Mouse (Mus musculus): ENCODE results near the gene Gm13694. TPM values are rescaled to one million over a fixed set of nuclear protein-coding genes. Genes with fewer than 3 reads are reported as not detected.
"Not testable (repeated sequence)": the region's sequence is repeated elsewhere in the genome, so short reads cannot be mapped to it uniquely, and the experiment has no call there.

Gene Gm13694
- total RNA-seq (2021) = 1 to 10 TPM; 1.3 to 1.5 TPM
- long read RNA-seq, experiment 1, partial matches to known transcripts = 0 of 1 reads
- long read RNA-seq, experiment 1, other reads (novel, unspliced or antisense) = 0 of 1 reads
- long read RNA-seq, experiment 2 = 0 reads

DNA sequence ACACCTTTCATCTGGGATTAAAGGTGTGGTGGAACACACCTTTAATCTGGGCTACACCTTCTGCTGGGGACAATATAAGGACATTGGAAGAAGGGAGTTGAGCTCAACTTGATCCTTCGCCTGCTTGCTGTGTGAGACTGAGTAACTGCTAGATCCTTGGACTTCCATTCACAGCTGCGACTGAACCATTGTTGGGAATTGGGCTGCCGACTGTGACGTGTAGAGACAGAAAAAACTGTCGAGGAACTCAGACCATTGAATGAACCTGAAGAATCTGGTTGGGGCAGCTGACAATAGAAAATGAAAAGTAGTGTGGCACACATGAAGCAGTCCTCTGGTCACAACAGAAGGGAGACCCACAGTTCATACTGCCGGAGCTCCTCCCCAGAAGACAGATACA lies at the start of gene Gm13694:
Gene Gm13694 (plus strand): TSS at position 301 of the 400 bp plus-strand sequence.
- DNase-seq (ENCODE audit: low spot score in 2 of 2) = not testable (repeated sequence)

DNA sequence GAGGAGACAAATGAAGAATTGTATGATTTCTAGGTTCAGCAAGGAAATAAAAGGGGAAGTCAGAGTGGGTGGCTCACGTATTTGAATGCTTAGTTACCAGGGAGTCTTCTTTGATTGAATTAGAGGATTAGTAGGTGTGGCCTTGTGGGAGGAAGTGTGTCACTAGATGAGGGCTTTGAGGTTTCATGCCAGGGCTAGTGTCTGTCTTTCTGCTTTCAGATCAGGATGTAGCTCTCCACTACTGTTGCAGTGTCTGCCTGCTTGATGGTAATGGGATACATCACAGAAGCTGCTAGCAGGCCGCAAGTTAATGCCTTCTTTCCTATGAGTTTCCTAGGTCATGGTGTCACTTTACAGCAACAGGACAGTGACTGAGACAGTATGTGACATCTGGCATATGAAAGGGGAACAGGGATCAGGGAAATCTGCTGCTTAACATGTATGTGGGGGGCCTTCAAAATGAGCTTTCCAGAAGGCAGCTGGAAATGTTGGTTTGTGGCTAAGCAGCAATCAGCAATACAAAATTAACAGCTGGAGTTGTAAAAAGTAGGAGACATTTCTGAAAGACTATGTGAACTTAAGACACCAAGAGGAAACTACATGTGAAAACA lies 49.1 kb upstream of the Gm13694 start:
- no peak for DNase-seq (ENCODE audit: low spot score in 2 of 2)

DNA sequence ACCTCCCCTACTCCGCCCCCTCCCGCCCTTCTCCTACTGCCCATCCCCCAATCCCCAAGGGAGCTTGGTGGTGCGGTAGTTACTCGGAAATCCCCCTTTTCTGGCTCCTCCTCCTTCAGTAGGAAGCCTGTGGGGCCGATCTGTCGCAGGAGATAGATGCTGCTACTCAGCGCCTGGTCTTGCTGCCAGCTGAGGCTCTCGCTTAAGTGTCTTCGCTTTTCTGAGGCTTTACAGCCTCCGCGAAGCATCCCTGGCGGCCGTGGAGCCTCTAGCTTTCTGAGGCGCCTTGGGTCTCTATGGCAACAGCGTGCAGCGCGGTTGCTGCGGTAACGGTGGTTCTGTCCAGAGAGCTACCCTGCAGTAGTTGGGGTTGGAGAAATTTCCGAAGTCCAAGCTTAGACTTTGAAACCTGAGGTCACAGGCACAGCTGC lies 37.8 kb upstream of the Gm13694 start, which contains the start of gene Zswim2:
Gene Zswim2 (minus strand): TSS at position 298 of the 431 bp plus-strand sequence.
- peak; percentile 89 to 95 for DNase-seq (ENCODE audit: low spot score in 2 of 2)

DNA sequence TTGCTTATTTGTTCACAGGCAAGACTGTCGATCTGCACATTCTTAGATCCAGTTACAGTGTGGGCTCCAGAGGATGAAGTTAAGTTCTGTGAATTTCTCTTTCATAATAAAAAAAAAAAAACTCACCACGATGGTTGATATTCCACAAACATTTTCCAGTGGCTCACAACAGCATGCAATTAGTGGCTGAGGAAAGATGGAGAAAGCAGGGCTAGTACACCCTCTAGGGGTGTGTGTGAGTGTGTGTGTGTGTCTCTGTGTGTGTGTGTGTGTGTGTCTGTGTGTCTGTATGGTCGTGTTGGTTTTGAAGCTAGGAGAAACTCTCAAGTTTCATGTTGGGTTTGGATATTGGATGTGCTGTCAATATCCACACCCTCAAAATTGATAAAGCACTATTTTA lies 37.4 kb upstream of the Gm13694 start:
- no peak for DNase-seq (ENCODE audit: low spot score in 2 of 2)

DNA sequence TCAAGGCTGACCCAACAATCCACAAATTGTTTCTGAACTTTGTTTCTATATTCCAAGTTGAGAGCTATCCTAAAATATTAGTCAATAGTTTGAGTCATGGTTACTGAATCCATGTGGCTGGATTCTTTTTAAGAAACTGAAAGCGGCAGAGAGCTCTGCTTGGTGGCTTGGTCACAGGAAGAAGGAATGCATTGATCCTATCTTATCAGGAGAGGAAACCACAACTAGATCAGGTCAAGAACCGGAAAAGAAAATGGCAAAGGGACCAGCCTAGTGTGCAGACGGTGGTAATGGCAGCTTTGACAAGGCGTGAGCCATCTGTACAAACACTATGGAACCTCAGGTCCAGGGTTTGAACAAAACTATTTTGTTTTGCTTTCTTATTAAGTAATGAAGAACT lies 36.9 kb upstream of the Gm13694 start:
- no peak for DNase-seq (ENCODE audit: low spot score in 2 of 2)

DNA sequence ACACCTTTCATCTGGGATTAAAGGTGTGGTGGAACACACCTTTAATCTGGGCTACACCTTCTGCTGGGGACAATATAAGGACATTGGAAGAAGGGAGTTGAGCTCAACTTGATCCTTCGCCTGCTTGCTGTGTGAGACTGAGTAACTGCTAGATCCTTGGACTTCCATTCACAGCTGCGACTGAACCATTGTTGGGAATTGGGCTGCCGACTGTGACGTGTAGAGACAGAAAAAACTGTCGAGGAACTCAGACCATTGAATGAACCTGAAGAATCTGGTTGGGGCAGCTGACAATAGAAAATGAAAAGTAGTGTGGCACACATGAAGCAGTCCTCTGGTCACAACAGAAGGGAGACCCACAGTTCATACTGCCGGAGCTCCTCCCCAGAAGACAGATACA lies 23.3 kb upstream of the Gm13694 start, which contains the start of gene Gm13698:
Gene Gm13698 (plus strand): TSS at position 301 of the 400 bp plus-strand sequence.
- DNase-seq (ENCODE audit: low spot score in 2 of 2) = not testable (repeated sequence)

DNA sequence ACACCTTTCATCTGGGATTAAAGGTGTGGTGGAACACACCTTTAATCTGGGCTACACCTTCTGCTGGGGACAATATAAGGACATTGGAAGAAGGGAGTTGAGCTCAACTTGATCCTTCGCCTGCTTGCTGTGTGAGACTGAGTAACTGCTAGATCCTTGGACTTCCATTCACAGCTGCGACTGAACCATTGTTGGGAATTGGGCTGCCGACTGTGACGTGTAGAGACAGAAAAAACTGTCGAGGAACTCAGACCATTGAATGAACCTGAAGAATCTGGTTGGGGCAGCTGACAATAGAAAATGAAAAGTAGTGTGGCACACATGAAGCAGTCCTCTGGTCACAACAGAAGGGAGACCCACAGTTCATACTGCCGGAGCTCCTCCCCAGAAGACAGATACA lies 17.5 kb upstream of the Gm13694 start, which contains the start of gene Gm13693:
Gene Gm13693 (plus strand): TSS at position 301 of the 400 bp plus-strand sequence.
- not testable (repeated sequence) for DNase-seq (ENCODE audit: low spot score in 2 of 2)

DNA sequence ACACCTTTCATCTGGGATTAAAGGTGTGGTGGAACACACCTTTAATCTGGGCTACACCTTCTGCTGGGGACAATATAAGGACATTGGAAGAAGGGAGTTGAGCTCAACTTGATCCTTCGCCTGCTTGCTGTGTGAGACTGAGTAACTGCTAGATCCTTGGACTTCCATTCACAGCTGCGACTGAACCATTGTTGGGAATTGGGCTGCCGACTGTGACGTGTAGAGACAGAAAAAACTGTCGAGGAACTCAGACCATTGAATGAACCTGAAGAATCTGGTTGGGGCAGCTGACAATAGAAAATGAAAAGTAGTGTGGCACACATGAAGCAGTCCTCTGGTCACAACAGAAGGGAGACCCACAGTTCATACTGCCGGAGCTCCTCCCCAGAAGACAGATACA lies 11.7 kb upstream of the Gm13694 start, which contains the start of gene Gm13695:
Gene Gm13695 (plus strand): TSS at position 301 of the 400 bp plus-strand sequence.
- DNase-seq (ENCODE audit: low spot score in 2 of 2) = not testable (repeated sequence)

DNA sequence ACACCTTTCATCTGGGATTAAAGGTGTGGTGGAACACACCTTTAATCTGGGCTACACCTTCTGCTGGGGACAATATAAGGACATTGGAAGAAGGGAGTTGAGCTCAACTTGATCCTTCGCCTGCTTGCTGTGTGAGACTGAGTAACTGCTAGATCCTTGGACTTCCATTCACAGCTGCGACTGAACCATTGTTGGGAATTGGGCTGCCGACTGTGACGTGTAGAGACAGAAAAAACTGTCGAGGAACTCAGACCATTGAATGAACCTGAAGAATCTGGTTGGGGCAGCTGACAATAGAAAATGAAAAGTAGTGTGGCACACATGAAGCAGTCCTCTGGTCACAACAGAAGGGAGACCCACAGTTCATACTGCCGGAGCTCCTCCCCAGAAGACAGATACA lies 5.9 kb upstream of the Gm13694 start, which contains the start of gene Gm13696:
Gene Gm13696 (plus strand): TSS at position 301 of the 400 bp plus-strand sequence.
- not testable (repeated sequence) for DNase-seq (ENCODE audit: low spot score in 2 of 2)

DNA sequence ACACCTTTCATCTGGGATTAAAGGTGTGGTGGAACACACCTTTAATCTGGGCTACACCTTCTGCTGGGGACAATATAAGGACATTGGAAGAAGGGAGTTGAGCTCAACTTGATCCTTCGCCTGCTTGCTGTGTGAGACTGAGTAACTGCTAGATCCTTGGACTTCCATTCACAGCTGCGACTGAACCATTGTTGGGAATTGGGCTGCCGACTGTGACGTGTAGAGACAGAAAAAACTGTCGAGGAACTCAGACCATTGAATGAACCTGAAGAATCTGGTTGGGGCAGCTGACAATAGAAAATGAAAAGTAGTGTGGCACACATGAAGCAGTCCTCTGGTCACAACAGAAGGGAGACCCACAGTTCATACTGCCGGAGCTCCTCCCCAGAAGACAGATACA lies 5.7 kb downstream of the Gm13694 start, which contains the start of gene Gm13697:
Gene Gm13697 (plus strand): TSS at position 301 of the 400 bp plus-strand sequence.
- DNase-seq (ENCODE audit: low spot score in 2 of 2) = not testable (repeated sequence)

DNA sequence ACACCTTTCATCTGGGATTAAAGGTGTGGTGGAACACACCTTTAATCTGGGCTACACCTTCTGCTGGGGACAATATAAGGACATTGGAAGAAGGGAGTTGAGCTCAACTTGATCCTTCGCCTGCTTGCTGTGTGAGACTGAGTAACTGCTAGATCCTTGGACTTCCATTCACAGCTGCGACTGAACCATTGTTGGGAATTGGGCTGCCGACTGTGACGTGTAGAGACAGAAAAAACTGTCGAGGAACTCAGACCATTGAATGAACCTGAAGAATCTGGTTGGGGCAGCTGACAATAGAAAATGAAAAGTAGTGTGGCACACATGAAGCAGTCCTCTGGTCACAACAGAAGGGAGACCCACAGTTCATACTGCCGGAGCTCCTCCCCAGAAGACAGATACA lies 11.5 kb downstream of the Gm13694 start, which contains the start of gene Gm13691:
Gene Gm13691 (plus strand): TSS at position 301 of the 400 bp plus-strand sequence.
- not testable (repeated sequence) for DNase-seq (ENCODE audit: low spot score in 2 of 2)

DNA sequence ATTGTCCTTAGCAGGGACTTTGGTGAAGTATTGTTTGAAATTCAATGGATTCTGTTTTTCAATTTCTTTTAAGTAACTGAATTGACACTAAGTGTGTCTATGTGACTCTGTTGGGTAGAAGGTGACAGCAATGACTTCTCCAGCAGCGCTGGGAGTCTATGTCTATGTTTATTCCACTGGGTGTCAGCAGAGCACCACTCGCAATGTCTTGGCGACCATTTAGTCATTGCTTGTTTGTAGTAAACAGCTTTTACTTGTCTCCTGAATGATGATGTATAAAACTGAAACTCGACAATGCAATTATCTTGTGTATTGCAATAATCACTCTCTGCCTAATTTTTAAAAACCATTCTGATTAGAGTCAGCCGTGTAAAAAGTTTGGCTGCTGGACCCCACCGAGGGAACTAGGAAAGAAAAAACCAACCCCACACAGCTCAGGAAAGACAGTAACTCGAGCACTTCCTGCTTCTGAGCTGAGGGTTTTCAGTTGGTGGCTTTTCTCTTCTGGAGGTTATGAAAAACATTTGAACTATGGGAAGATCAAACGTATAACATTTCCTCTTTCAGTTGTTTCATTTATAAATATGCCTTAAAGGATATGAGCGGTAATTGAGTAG lies 15.0 kb downstream of the Gm13694 start:
- DNase-seq (ENCODE audit: low spot score in 2 of 2) = not testable (repeated sequence)

DNA sequence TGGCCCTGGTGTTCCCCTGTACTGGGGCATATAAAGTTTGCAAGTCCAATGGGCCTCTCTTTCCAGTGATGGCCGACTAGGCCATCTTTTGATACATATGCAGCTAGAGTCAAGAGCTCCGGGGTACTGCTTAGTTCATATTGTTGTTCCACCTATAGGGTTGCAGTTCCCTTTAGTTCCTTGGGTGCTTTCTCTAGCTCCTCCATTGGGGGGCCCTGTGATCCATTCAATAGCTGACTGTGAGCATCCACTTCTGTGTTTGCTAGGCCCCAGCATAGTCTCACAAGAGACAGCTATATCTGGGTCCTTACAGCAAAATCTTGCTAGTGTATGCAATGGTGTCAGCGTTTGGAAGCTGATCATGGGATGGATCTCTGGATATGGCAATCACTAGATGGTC lies 15.8 kb downstream of the Gm13694 start:
- DNase-seq (ENCODE audit: low spot score in 2 of 2) = not testable (repeated sequence)

DNA sequence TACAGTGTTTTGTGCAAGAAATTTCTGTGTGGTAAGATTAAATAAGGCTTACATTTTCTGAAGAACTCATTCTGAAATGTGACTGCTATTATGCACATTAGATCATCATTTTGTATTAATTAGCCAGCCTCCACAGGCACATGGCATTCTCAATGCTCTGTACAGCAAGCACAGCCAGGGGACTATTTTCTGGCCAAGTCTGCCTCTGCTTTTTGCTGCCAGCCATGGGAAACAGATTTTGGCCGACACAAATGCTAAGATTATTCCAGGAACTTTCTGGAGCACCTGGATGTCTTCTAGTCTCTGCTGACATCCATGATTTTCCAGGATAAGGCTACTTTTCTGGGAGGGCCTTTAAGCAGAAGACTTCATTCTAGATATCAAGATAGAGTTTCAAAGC lies 30.2 kb downstream of the Gm13694 start:
- no peak for DNase-seq (ENCODE audit: low spot score in 2 of 2)

DNA sequence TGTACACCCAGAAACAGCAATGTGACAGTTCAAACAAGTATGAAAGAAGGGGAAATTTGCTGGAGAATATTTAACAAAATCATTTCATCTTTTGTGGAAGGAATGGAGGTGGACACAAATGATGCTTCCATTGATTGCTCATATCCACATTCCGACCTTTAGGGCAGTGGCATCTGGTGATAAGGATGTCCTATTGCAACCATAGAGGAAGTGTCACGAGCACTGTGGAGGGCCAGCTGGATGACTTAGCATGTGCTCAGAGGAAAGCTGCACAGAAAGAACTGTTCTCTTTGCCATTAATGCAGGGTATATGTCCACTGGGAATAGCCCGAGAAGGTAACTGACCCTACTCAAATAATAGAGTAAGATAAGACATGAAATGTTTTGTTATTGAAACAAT lies 31.1 kb downstream of the Gm13694 start:
- DNase-seq (ENCODE audit: low spot score in 2 of 2) = no peak

DNA sequence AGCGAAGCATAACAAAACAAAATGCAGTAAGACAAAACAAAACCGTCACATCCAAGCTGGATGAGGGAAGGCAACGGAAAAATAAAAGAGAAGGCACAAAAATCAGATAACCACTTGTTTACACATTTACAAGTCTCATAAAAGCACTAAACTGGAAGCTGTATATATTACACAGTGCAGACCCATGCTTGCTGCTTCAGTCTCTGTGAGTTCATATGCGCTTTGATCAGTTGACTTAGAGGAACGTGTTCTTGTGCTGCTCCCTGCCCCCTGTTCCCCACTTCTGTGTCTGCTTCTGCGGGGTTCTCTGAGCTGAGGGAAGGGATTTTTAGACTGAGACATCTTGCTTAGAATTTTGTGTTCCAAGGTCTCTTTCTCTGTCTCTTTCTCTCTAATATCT lies 35.8 kb downstream of the Gm13694 start:
- no peak for DNase-seq (ENCODE audit: low spot score in 2 of 2)

DNA sequence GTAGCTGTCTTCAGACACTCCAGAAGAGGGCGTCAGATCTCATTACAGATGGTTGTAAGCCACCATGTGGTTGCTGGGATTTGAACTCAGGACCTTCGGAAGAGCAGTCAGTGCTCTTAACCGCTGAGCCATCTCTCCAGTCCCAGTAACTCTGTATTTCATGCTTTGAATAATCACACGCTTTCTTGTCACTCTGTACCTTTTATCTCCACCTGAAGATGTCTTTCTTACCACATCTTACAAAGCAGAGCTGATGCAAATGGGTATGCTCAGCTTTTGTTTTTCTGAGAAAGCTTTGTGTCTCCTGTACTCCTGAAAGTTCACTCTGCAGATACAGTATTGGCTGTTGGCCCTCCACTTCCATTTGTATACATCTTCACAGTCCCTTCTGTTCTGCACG lies 37.6 kb downstream of the Gm13694 start:
- not testable (repeated sequence) for DNase-seq (ENCODE audit: low spot score in 2 of 2)

DNA sequence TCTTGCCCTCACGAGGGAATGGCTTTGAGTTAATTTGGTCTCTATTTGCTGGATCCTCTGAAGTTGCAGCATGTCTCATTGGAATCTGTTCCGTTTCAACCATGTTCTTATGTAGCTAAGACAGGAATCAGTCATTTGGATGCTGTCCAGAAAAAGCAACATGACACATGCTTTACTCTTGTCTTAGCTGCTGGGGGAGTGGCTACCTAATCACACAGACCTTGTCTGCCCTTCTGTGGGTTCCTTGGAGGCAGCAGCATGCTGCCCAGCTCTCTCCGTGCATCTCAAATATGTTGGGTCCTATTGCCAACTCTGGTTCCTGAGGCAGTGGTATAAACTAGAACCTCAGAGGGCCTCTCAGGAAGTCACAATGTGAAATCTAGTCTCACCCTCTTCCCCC lies 39.6 kb downstream of the Gm13694 start:
- DNase-seq (ENCODE audit: low spot score in 2 of 2) = no peak

DNA sequence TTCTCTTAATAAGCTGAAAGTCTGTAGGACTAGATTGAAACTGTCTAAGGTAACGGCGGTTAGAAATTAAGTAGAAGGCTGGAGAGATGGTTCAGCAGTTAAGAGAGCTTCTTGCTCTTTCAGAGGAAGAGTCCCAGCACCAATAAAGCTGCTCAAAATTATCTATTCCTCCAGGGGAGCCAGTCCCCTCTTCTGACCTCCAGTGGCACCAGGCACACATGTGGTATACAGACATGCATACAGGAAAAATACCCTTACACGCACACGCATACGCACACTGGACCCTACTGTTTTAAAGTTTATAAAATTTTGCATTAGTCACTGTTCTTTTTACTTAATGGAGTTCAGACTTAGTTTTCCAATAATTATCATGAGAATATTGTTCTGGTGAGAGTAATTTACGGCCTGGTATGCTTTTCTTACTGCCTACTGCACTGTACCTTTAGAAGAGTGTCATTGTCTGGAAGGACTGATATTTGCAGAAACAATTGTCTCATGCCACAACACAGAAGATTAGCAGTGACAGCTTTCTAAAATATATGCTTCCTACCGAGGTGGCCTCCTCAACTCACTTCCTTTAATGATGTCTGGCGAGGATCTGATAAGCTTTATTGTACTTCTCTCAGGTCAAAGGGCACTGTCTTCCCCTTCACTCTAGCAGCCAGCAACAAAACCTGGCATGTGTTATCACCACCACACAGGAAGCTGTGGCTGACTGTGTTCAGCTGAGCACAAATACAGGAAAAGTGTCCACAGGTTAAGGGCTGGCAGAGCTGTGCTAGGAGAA lies 41.0 kb downstream of the Gm13694 start:
- no peak for DNase-seq (ENCODE audit: low spot score in 2 of 2)

DNA sequence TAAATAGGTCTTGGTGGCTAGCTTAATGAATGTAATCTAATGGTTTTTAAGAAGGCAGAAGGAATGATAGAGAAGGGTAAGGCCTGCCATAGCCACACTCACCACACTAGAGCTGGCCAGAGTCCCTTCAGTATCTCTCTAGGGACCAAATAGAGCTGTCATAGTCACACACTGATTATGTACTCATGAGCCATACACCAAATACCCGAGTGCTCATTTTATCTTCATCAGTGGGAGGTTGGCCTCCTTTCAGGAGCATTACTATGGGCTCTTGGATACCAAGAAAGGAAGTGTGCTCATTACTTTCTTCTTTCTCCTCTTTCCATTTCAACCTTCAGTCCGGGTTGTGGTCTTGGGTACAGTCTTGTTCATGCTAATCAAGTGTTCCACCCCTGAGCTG lies 43.2 kb downstream of the Gm13694 start:
- no peak for DNase-seq (ENCODE audit: low spot score in 2 of 2)

DNA sequence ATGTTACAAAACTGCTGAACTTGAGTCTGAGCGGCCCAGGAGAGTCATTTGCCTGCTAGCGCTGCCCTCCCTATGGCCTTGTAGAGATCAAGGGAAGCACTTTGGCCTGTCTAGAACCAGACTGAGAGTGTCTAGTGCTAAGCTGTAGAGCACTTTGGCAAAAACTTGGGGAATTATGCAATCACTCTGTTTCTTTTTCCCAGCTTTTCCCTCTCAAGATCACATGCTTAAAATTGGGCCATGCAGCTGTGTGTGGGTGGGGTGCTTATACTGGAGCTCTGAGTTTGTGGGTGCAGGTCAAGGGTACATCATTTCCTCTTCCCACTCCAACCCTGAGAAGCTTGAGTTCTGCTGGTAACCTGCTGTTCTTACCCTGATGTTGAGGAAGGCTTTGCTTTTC lies 44.2 kb downstream of the Gm13694 start:
- peak; percentile 10 to 68 for DNase-seq (ENCODE audit: low spot score in 2 of 2)
